ENCODE assay signal across 15 mouse cellular contexts in genomic region chr5:51384278-51384677, GRCm38 (mm10).
"Had no signal": no experiment of that assay in that cellular context is flagged by ENCODE, and none has a peak within 500 bp of the region (broad histone marks: within the 10 kb centered on the region; RNA-seq: fewer than 3 reads in every experiment).

No protein-coding gene starts in this region.

- DNase-seq: retina, postnatal 1 day; right cerebral cortex, adult 18-20 months; right cerebral cortex, postnatal 14 days; right cerebral cortex, postnatal 25 days; right cerebral cortex, postnatal 4 days; spleen, adult 18-20 months; thymus, adult 18-20 months; thymus, adult 2 months; thymus, postnatal 14 days; thymus, postnatal 25 days; thymus, postnatal 36 days; thymus, postnatal 4 days had no signal

- H3K27me3 ChIP-seq: neural tube, embryonic 13.5 days; neural tube, embryonic 15.5 days; stomach, embryonic 15.5 days had no signal

- H3K4me2 ChIP-seq: neural tube, embryonic 13.5 days; neural tube, embryonic 15.5 days; stomach, embryonic 15.5 days had no signal

- H3K4me3 ChIP-seq: neural tube, embryonic 13.5 days; neural tube, embryonic 15.5 days; stomach, embryonic 15.5 days had no signal

- H3K36me3 ChIP-seq: neural tube, embryonic 13.5 days; neural tube, embryonic 15.5 days; stomach, embryonic 15.5 days had no signal
